Mouse (Mus musculus): ENCODE results near the gene Ubxn11. TPM values are rescaled to one million over a fixed set of nuclear protein-coding genes. Genes with fewer than 3 reads are reported as not detected.
A peak's percentile ranks its signal among the peaks of the same experiment; 100 is the strongest.
"Not testable (repeated sequence)": the region's sequence is repeated elsewhere in the genome, so short reads cannot be mapped to it uniquely, and the experiment has no call there.

Ubxn11 gene
- total and polyA plus RNA-seq, 2 experiments, result 0.09 to 0.66 TPM

- H3K9ac ChIP-seq (ENCODE audit: low read depth, low read length), result no peak overlapping the region
- H3K27ac ChIP-seq (replicated peaks; ENCODE audit: insufficient read depth, low read depth, low read length), result no peak overlapping the region
- TF ChIP-seq POLR2A (IDR thresholded peaks at IDR 0.05; ENCODE audit: extremely low read depth, insufficient read depth, low read length), result no peak
- TF ChIP-seq CTCF (IDR thresholded peaks at IDR 0.05; ENCODE audit: low read depth, low read length), result no peak
- H3K79me2 ChIP-seq (ENCODE audit: control insufficient read depth, insufficient read depth, low read length), result peaks cover 10% of the 10 kb centered on the region; the same call in 1 of the 2 replicates
- DNase-seq (ENCODE audit: extremely low read depth, low read depth, low spot score), result no peak
- peaks cover 21% of the 10 kb centered on the region for H3K4me1 ChIP-seq (ENCODE audit: control insufficient read depth, insufficient read depth, low read length)
- no peaks in the 10 kb centered on the region for H3K27me3 ChIP-seq (ENCODE audit: control insufficient read depth, insufficient read depth, low read length)
- WGBS, result 73% methylated on average over 8 of the region's 8 CpGs
- H3K4me3 ChIP-seq (ENCODE audit: insufficient read depth, low read depth, low read length), result no peak overlapping the region
- H3K36me3 ChIP-seq (ENCODE audit: control insufficient read depth, insufficient read depth, low read length), result peaks cover 7% of the 10 kb centered on the region
These were observed 54.4 kb downstream of the Ubxn11 start for GRCm38 (mm10) chr4:134156744-134157143.

GRCm38 (mm10) chr4:134157558-134157957 is 55.2 kb downstream of the Ubxn11 start:
- 96% methylated on average over 2 of the region's 2 CpGs for WGBS
- H3K27ac ChIP-seq (replicated peaks; ENCODE audit: insufficient read depth, low read depth, low read length), result no peak overlapping the region
- no peak for TF ChIP-seq POLR2A (IDR thresholded peaks at IDR 0.05; ENCODE audit: extremely low read depth, insufficient read depth, low read length)
- TF ChIP-seq CTCF (IDR thresholded peaks at IDR 0.05; ENCODE audit: low read depth, low read length), result no peak

DNA sequence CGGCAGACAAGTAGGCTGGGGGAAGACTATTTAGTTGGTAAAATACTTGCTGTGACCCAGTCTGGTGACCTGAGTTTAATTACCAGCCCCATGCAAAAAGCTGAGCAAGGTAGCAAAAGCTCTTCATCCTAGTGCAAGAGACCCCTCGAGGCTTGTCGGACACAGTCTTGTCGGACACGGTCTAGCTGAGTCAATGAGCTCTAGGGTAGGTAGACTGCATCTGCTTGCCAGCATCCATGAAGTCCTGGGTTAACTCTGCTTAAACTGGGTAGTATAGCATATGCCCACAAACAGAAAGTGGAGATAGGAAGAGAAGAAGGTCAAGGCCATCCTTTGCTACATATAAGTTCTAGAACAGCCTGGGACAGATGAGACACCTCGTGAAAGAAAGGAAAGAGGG is 56.4 kb downstream of the Ubxn11 start:
- Histone ChIP-seq H3K4me3 (ENCODE audit: insufficient read depth, low read depth, low read length) (no peak overlapping the region), H3K27ac (replicated peaks; ENCODE audit: insufficient read depth, low read depth, low read length) (peak overlapping the region; percentile 72), H3K79me2 (ENCODE audit: control insufficient read depth, insufficient read depth, low read length) (peaks cover 4% of the 10 kb centered on the region; the same call in 1 of the 2 replicates), H3K9ac (ENCODE audit: low read depth, low read length) (0 out of 2 replicates have a peak overlapping the region, but pooled peaks have one; percentile 21), H3K36me3 (ENCODE audit: control insufficient read depth, insufficient read depth, low read length) (no peaks in the 10 kb centered on the region; the same call in 1 of the 2 replicates), H3K27me3 (ENCODE audit: control insufficient read depth, insufficient read depth, low read length) (no peaks in the 10 kb centered on the region), H3K4me1 (ENCODE audit: control insufficient read depth, insufficient read depth, low read length) (peaks cover 15% of the 10 kb centered on the region)
- TF ChIP-seq POLR2A (IDR thresholded peaks at IDR 0.05; ENCODE audit: extremely low read depth, insufficient read depth, low read length) (no peak), CTCF (IDR thresholded peaks at IDR 0.05; ENCODE audit: low read depth, low read length) (no peak)
- DNase-seq (ENCODE audit: extremely low read depth, low read depth, low spot score), result no peak
- WGBS, result 81% methylated on average over 6 of the region's 6 CpGs

More at GRCm38 (mm10) chr4:134157558-134157957, 55.2 kb downstream of the Ubxn11 start:
- Histone ChIP-seq H3K27me3 (ENCODE audit: control insufficient read depth, insufficient read depth, low read length) (no peaks in the 10 kb centered on the region), H3K4me3 (ENCODE audit: insufficient read depth, low read depth, low read length) (no peak overlapping the region), H3K36me3 (ENCODE audit: control insufficient read depth, insufficient read depth, low read length) (peaks cover 3% of the 10 kb centered on the region), H3K4me1 (ENCODE audit: control insufficient read depth, insufficient read depth, low read length) (peaks cover 17% of the 10 kb centered on the region), H3K9ac (ENCODE audit: low read depth, low read length) (no peak overlapping the region), H3K79me2 (ENCODE audit: control insufficient read depth, insufficient read depth, low read length) (peaks cover 10% of the 10 kb centered on the region; the same call in 1 of the 2 replicates)
- DNase-seq (ENCODE audit: extremely low read depth, low read depth, low spot score), result no peak

- 4% methylated on average over 30 of the region's 30 CpGs for WGBS
- H3K4me3 ChIP-seq (ENCODE audit: insufficient read depth, low read depth, low read length), result peak overlapping the region; percentile 57
- peak overlapping the region; percentile 45 for H3K27ac ChIP-seq (replicated peaks; ENCODE audit: insufficient read depth, low read depth, low read length)
These were observed 57.7 kb downstream of the Ubxn11 start for GRCm38 (mm10) chr4:134160071-134160470.

DNA sequence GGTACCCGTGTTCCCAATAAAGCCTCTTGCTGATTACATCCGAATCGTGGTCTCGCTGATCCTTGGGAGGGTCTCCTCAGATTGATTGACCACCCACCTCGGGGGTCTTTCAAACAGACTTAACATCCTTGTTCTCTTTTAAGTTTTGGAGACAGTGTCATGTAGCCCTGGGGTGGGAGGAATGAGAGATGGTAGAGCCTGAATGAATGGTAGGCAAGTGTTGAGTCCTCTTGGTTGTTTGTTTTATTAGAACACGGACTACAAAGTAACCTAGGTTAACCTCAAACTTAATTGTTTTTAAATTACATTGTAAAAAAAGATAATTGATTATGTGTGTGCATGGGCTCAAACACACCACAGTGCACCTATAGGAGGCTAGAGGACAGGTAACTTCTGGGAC is 62.2 kb downstream of the Ubxn11 start:
- 64% methylated on average over 5 of the region's 6 CpGs for WGBS
- H3K9ac ChIP-seq (ENCODE audit: low read depth, low read length), result peak overlapping the region; percentile 30; the same call in 1 of the 2 replicates
- DNase-seq (ENCODE audit: extremely low read depth, low read depth, low spot score), result no peak
- H3K79me2 ChIP-seq (ENCODE audit: control insufficient read depth, insufficient read depth, low read length), result peaks cover 4% of the 10 kb centered on the region; the same call in 1 of the 2 replicates
- peaks cover 17% of the 10 kb centered on the region for H3K36me3 ChIP-seq (ENCODE audit: control insufficient read depth, insufficient read depth, low read length)
- H3K4me3 ChIP-seq (ENCODE audit: insufficient read depth, low read depth, low read length), result peak overlapping the region; percentile 38; the same call in 1 of the 2 replicates
- peaks cover 2% of the 10 kb centered on the region; the same call in 1 of the 2 replicates for H3K4me1 ChIP-seq (ENCODE audit: control insufficient read depth, insufficient read depth, low read length)
- TF ChIP-seq CTCF (IDR thresholded peaks at IDR 0.05; ENCODE audit: low read depth, low read length), result no peak
- TF ChIP-seq POLR2A (IDR thresholded peaks at IDR 0.05; ENCODE audit: extremely low read depth, insufficient read depth, low read length), result no peak
- H3K27ac ChIP-seq (replicated peaks; ENCODE audit: insufficient read depth, low read depth, low read length), result peak overlapping the region; percentile 37
- no peaks in the 10 kb centered on the region for H3K27me3 ChIP-seq (ENCODE audit: control insufficient read depth, insufficient read depth, low read length)

More at GRCm38 (mm10) chr4:134160071-134160470, 57.7 kb downstream of the Ubxn11 start:
- H3K79me2 ChIP-seq (ENCODE audit: control insufficient read depth, insufficient read depth, low read length); H3K36me3 ChIP-seq (ENCODE audit: control insufficient read depth, insufficient read depth, low read length); H3K27me3 ChIP-seq (ENCODE audit: control insufficient read depth, insufficient read depth, low read length): not testable (repeated sequence)
- peak; percentile 68 for DNase-seq (ENCODE audit: extremely low read depth, low read depth, low spot score)
- 0 out of 2 replicates have a peak, but pooled peaks have one; percentile 34 for TF ChIP-seq POLR2A (IDR thresholded peaks at IDR 0.05; ENCODE audit: extremely low read depth, insufficient read depth, low read length)
- peaks cover 15% of the 10 kb centered on the region for H3K4me1 ChIP-seq (ENCODE audit: control insufficient read depth, insufficient read depth, low read length)
- peak overlapping the region; percentile 27 for H3K9ac ChIP-seq (ENCODE audit: low read depth, low read length)

DNA sequence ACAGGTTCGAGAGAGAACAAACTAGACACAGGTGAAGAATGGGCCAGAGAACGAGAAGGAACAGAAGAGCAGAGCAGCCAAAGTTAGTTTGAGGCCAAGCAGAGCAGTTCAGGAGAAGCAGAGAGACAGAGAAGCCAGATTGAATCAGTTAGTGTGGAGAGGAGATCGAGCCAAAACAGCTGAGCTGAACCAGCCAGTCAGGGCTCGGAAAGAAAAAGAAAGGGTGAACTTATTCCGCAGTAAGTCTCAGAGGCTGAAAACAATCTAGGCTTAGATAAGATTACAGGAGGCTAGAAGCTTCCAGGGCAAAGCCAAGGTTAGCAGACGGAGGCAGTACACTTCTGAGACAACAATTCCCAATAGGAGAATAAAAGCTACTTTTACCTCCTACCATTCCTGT is 62.7 kb downstream of the Ubxn11 start:
- peak overlapping the region; percentile 37 for H3K27ac ChIP-seq (replicated peaks; ENCODE audit: insufficient read depth, low read depth, low read length)

More for the DNA sequence above, 62.7 kb downstream of the Ubxn11 start:
- TF ChIP-seq CTCF (IDR thresholded peaks at IDR 0.05; ENCODE audit: low read depth, low read length), result no peak
- TF ChIP-seq POLR2A (IDR thresholded peaks at IDR 0.05; ENCODE audit: extremely low read depth, insufficient read depth, low read length), result no peak
- H3K27me3 ChIP-seq (ENCODE audit: control insufficient read depth, insufficient read depth, low read length), result no peaks in the 10 kb centered on the region
- DNase-seq (ENCODE audit: extremely low read depth, low read depth, low spot score), result peak; percentile 74
- H3K79me2 ChIP-seq (ENCODE audit: control insufficient read depth, insufficient read depth, low read length), result peaks cover 4% of the 10 kb centered on the region; the same call in 1 of the 2 replicates
- H3K4me1 ChIP-seq (ENCODE audit: control insufficient read depth, insufficient read depth, low read length), result peaks cover 2% of the 10 kb centered on the region; the same call in 1 of the 2 replicates
- 8% methylated on average over 6 of the region's 6 CpGs for WGBS
- H3K36me3 ChIP-seq (ENCODE audit: control insufficient read depth, insufficient read depth, low read length), result peaks cover 17% of the 10 kb centered on the region
- H3K9ac ChIP-seq (ENCODE audit: low read depth, low read length), result peak overlapping the region; percentile 15; the same call in 1 of the 2 replicates
- no peak overlapping the region for H3K4me3 ChIP-seq (ENCODE audit: insufficient read depth, low read depth, low read length)
